ENCODE assay signal across 13 mouse cellular contexts in genomic region chr3:89332476-89332875, GRCm38 (mm10). TPM values are rescaled to one million over a fixed set of nuclear protein-coding genes. Genes with fewer than 3 reads are reported as not detected.
DNase-seq lines count a peak whose midpoint lies in the region; ATAC-seq and TF ChIP-seq lines count a peak whose summit lies in the region.
"Had no signal": no experiment of that assay in that cellular context is flagged by ENCODE, and none has a peak within 500 bp of the region (broad histone marks: within the 10 kb centered on the region; RNA-seq: fewer than 3 reads in every experiment).

No protein-coding gene starts in this region.

- H3K4me2 ChIP-seq in neural tube, embryonic 12.5 days (replicated peaks) = peak overlapping the region; percentile 16; the same call in 1 of the 2 replicates
- H3K4me2 ChIP-seq in neural tube, embryonic 15.5 days = no peak overlapping the region
- no peak overlapping the region for H3K4me2 ChIP-seq in forebrain, embryonic 15.5 days (replicated peaks)

- ATAC-seq in neural tube, embryonic 12.5 days (ENCODE audit: low FRiP score, low read depth) = peak; percentile 10; the same call in 1 of the 2 replicates
- ATAC-seq in neural tube, embryonic 15.5 days (ENCODE audit: low FRiP score) = no peak
- ATAC-seq in forebrain, embryonic 15.5 days (replicated peaks) = peak; percentile 16
- ATAC-seq in granulocyte monocyte progenitor cell, adult 5-6 weeks (replicated peaks; ENCODE audit: poor library complexity, severe bottlenecking) = no peak

- no peaks in the 10 kb centered on the region for H3K9me3 ChIP-seq in neural tube, embryonic 12.5 days
- no peaks in the 10 kb centered on the region for H3K9me3 ChIP-seq in neural tube, embryonic 15.5 days (replicated peaks)
- H3K9me3 ChIP-seq in forebrain, embryonic 15.5 days = no peaks in the 10 kb centered on the region
- H3K9me3 ChIP-seq in limb, embryonic 10.5 days (replicated peaks) = no peaks in the 10 kb centered on the region

- no peak overlapping the region for H3K27ac ChIP-seq in neural tube, embryonic 12.5 days
- no peak overlapping the region for H3K27ac ChIP-seq in neural tube, embryonic 15.5 days (replicated peaks)
- peak overlapping the region; percentile 54 for H3K27ac ChIP-seq in forebrain, embryonic 15.5 days (replicated peaks)
- peak overlapping the region; percentile 15; the same call in 1 of the 2 replicates for H3K27ac ChIP-seq in limb, embryonic 10.5 days
- H3K27ac ChIP-seq in small intestine, adult 2 months (ENCODE audit: insufficient read depth, low read depth, low read length) = peak overlapping the region; percentile 86

- H3K4me3 ChIP-seq in neural tube, embryonic 12.5 days = no peak overlapping the region
- H3K4me3 ChIP-seq in neural tube, embryonic 15.5 days (replicated peaks) = no peak overlapping the region
- H3K4me3 ChIP-seq in forebrain, embryonic 15.5 days = no peak overlapping the region
- no peak overlapping the region for H3K4me3 ChIP-seq in limb, embryonic 10.5 days
- H3K4me3 ChIP-seq in small intestine, adult 2 months (ENCODE audit: low read depth, low read length) = peak overlapping the region; percentile 13; the same call in 1 of the 2 replicates
- H3K4me3 ChIP-seq in lung, adult 2 months (replicated peaks; ENCODE audit: extremely low read depth, low read depth, low read length) = no peak overlapping the region

- no peak for TF ChIP-seq POLR2A in small intestine, adult 2 months (IDR thresholded peaks at IDR 0.05; ENCODE audit: low read depth, low read length)
- TF ChIP-seq POLR2A in lung, adult 2 months (IDR thresholded peaks at IDR 0.05; ENCODE audit: borderline replicate concordance, extremely low read depth, low read depth, low read length) = no peak

- peaks cover 16% of the 10 kb centered on the region for H3K36me3 ChIP-seq in neural tube, embryonic 12.5 days
- no peaks in the 10 kb centered on the region for H3K36me3 ChIP-seq in neural tube, embryonic 15.5 days
- H3K36me3 ChIP-seq in forebrain, embryonic 15.5 days = peaks cover 9% of the 10 kb centered on the region; the same call in 1 of the 2 replicates
- H3K36me3 ChIP-seq in limb, embryonic 10.5 days = peaks cover 36% of the 10 kb centered on the region
- peaks cover 5% of the 10 kb centered on the region; the same call in 1 of the 2 replicates for H3K36me3 ChIP-seq in small intestine, adult 2 months (ENCODE audit: control insufficient read depth, insufficient read depth, low read length)

- peaks cover 65% of the 10 kb centered on the region for H3K4me1 ChIP-seq in neural tube, embryonic 12.5 days
- peaks cover 46% of the 10 kb centered on the region for H3K4me1 ChIP-seq in neural tube, embryonic 15.5 days
- peaks cover 52% of the 10 kb centered on the region for H3K4me1 ChIP-seq in forebrain, embryonic 15.5 days
- peaks cover 86% of the 10 kb centered on the region for H3K4me1 ChIP-seq in limb, embryonic 10.5 days
- H3K4me1 ChIP-seq in small intestine, adult 2 months (ENCODE audit: control insufficient read depth, insufficient read depth, insufficient read length, low read length) = peaks cover 31% of the 10 kb centered on the region
- no peaks in the 10 kb centered on the region; the same call in 1 of the 2 replicates for H3K4me1 ChIP-seq in lung, adult 2 months (ENCODE audit: control insufficient read depth, insufficient read depth, low read length)

- DNase-seq in limb, embryonic 10.5 days (ENCODE audit: low spot score) = peak; percentile 34
- no peak for DNase-seq in lung, adult 2 months
- DNase-seq: adrenal gland, postnatal 14 days; cerebellum, adult 11 months; heart, adult 18-20 months; layer of hippocampus, adult 9-11 months had no signal

- H3K9ac ChIP-seq in neural tube, embryonic 12.5 days = 0 out of 2 replicates have a peak overlapping the region, but pooled peaks have one; percentile 8
- H3K9ac ChIP-seq in neural tube, embryonic 15.5 days (replicated peaks) = no peak overlapping the region
- H3K9ac ChIP-seq in forebrain, embryonic 15.5 days (replicated peaks) = no peak overlapping the region

- no peaks in the 10 kb centered on the region; the same call in 1 of the 2 replicates for H3K27me3 ChIP-seq in neural tube, embryonic 12.5 days (replicated peaks)
- H3K27me3 ChIP-seq in neural tube, embryonic 15.5 days (replicated peaks) = no peaks in the 10 kb centered on the region
- H3K27me3 ChIP-seq in forebrain, embryonic 15.5 days = no peaks in the 10 kb centered on the region
- H3K27me3 ChIP-seq in limb, embryonic 10.5 days (ENCODE audit: low read depth, poor library complexity, severe bottlenecking) = 0 out of 2 replicates have a peak, but pooled peaks cover 5% of the 10 kb centered on the region
- H3K27me3 ChIP-seq in small intestine, adult 2 months (ENCODE audit: control insufficient read depth, insufficient read depth, low read length) = no peaks in the 10 kb centered on the region

- WGBS in neural tube, embryonic 12.5 days = 29% methylated on average over 12 of the region's 12 CpGs
- 20% methylated on average over 12 of the region's 12 CpGs for WGBS in neural tube, embryonic 15.5 days
- WGBS in forebrain, embryonic 15.5 days = 19% methylated on average over 12 of the region's 12 CpGs
- 49% methylated on average over 12 of the region's 12 CpGs for WGBS in limb, embryonic 10.5 days
- 28% methylated on average over 12 of the region's 12 CpGs for WGBS in small intestine, adult 2 months
- WGBS in lung, adult 2 months = 52% methylated on average over 12 of the region's 12 CpGs

- TF ChIP-seq CTCF in small intestine, adult 2 months (IDR thresholded peaks at IDR 0.05; ENCODE audit: extremely low read depth, insufficient read length, insufficient replicate concordance, low read depth, low read length) = no peak
- TF ChIP-seq CTCF in lung, adult 2 months (IDR thresholded peaks at IDR 0.05; ENCODE audit: insufficient read depth, low read length) = no peak

RNA-seq across cellular contexts. Expression of gene Efna4, which starts 5.4 kb away (rescaled TPM):
- polyA plus RNA-seq in neural tube, embryonic 12.5 days (2016; fragmentation: Nextera tagmentation; extraction: Ambion mirVana) = 15.8 and 17.8 TPM in 2 replicates
- 3.0 and 5.9 TPM in 2 replicates for polyA plus RNA-seq in neural tube, embryonic 15.5 days (2015; fragmentation: Nextera tagmentation; extraction: Ambion mirVana)
- 14.4 and 15.7 TPM in 2 replicates for polyA plus RNA-seq in forebrain, embryonic 15.5 days (2015; fragmentation: Nextera tagmentation; extraction: Ambion mirVana)
- 47.4 and 53.4 TPM in 2 replicates for polyA plus RNA-seq in limb, embryonic 10.5 days (2016; fragmentation: Nextera tagmentation; extraction: Ambion mirVana)
- 11.6 and 20.0 TPM in 2 replicates for polyA plus RNA-seq in small intestine, adult 2 months (2012; rRNA removed)
- total RNA-seq in granulocyte monocyte progenitor cell, adult 5-6 weeks (2014; fragmentation: Nextera tagmentation) = 0.66 and 2.1 TPM in 2 replicates
- total RNA-seq in granulocyte monocyte progenitor cell, adult 5-6 weeks (2017) = not detected in 2 replicates
- 7.3 and 9.3 TPM in 2 replicates for polyA plus RNA-seq in lung, adult 2 months (2012; rRNA removed)
- total RNA-seq: liver, adult 2 months had no signal

RNA-seq across cellular contexts. Expression of gene Efna3, which starts 9.7 kb away (rescaled TPM):
- polyA plus RNA-seq in neural tube, embryonic 12.5 days (2016; fragmentation: Nextera tagmentation; extraction: Ambion mirVana) = 51.3 and 54.7 TPM in 2 replicates
- polyA plus RNA-seq in neural tube, embryonic 15.5 days (2015; fragmentation: Nextera tagmentation; extraction: Ambion mirVana) = 95.8 and 107 TPM in 2 replicates
- polyA plus RNA-seq in forebrain, embryonic 15.5 days (2015; fragmentation: Nextera tagmentation; extraction: Ambion mirVana) = 41.0 and 42.5 TPM in 2 replicates
- 13.2 and 18.4 TPM in 2 replicates for polyA plus RNA-seq in limb, embryonic 10.5 days (2016; fragmentation: Nextera tagmentation; extraction: Ambion mirVana)
- 3.9 and 7.0 TPM in 2 replicates for polyA plus RNA-seq in small intestine, adult 2 months (2012; rRNA removed)
- not detected in 2 replicates for total RNA-seq in granulocyte monocyte progenitor cell, adult 5-6 weeks (2014; fragmentation: Nextera tagmentation)
- not detected in 2 replicates for total RNA-seq in granulocyte monocyte progenitor cell, adult 5-6 weeks (2017)
- 4.1 and 20.3 TPM in 2 replicates for polyA plus RNA-seq in lung, adult 2 months (2012; rRNA removed)
- total RNA-seq: heart, adult 18-20 months; liver, adult 2 months had no signal
- polyA plus RNA-seq: liver, adult 2 months had no signal

RNA-seq across cellular contexts. Expression of gene Adam15, which starts 17.3 kb away (rescaled TPM):
- 37.1 and 40.4 TPM in 2 replicates for polyA plus RNA-seq in neural tube, embryonic 12.5 days (2016; fragmentation: Nextera tagmentation; extraction: Ambion mirVana)
- polyA plus RNA-seq in neural tube, embryonic 15.5 days (2015; fragmentation: Nextera tagmentation; extraction: Ambion mirVana) = 69.9 and 71.9 TPM in 2 replicates
- 32.9 and 34.0 TPM in 2 replicates for polyA plus RNA-seq in forebrain, embryonic 15.5 days (2015; fragmentation: Nextera tagmentation; extraction: Ambion mirVana)
- polyA plus RNA-seq in limb, embryonic 10.5 days (2016; fragmentation: Nextera tagmentation; extraction: Ambion mirVana) = 29.4 TPM in 2 replicates
- 48.9 and 70.7 TPM in 2 replicates for polyA plus RNA-seq in small intestine, adult 2 months (2012; rRNA removed)
- 42.7 and 80.7 TPM in 2 replicates for total RNA-seq in granulocyte monocyte progenitor cell, adult 5-6 weeks (2014; fragmentation: Nextera tagmentation)
- 34.8 and 44.8 TPM in 2 replicates for total RNA-seq in granulocyte monocyte progenitor cell, adult 5-6 weeks (2017)
- 190 and 225 TPM in 2 replicates for polyA plus RNA-seq in lung, adult 2 months (2012; rRNA removed)

RNA-seq across cellular contexts. Expression of gene Dcst2, which starts 29.3 kb away (rescaled TPM):
- 0.10 and 0.17 TPM in 2 replicates for polyA plus RNA-seq in neural tube, embryonic 12.5 days (2016; fragmentation: Nextera tagmentation; extraction: Ambion mirVana)
- polyA plus RNA-seq in neural tube, embryonic 15.5 days (2015; fragmentation: Nextera tagmentation; extraction: Ambion mirVana) = 0.18 and 0.26 TPM in 2 replicates
- polyA plus RNA-seq in forebrain, embryonic 15.5 days (2015; fragmentation: Nextera tagmentation; extraction: Ambion mirVana) = 0.11 and 0.13 TPM in 2 replicates
- polyA plus RNA-seq in limb, embryonic 10.5 days (2016; fragmentation: Nextera tagmentation; extraction: Ambion mirVana) = 0.24 TPM in 1 of 2 replicates, not detected in the other
- polyA plus RNA-seq in small intestine, adult 2 months (2012; rRNA removed) = 0.93 and 1.2 TPM in 2 replicates
- not detected in 2 replicates for total RNA-seq in granulocyte monocyte progenitor cell, adult 5-6 weeks (2014; fragmentation: Nextera tagmentation)
- total RNA-seq in granulocyte monocyte progenitor cell, adult 5-6 weeks (2017) = not detected in 2 replicates
- polyA plus RNA-seq in lung, adult 2 months (2012; rRNA removed) = 0.28 and 0.31 TPM in 2 replicates
- total RNA-seq: heart, adult 18-20 months; liver, adult 2 months had no signal
- polyA plus RNA-seq: liver, adult 2 months; neural tube, embryonic 11.5 days had no signal

RNA-seq across cellular contexts. Expression of gene Dcst1, which starts 32.6 kb away (rescaled TPM):
- polyA plus RNA-seq in neural tube, embryonic 12.5 days (2016; fragmentation: Nextera tagmentation; extraction: Ambion mirVana) = 0.57 and 0.68 TPM in 2 replicates
- polyA plus RNA-seq in neural tube, embryonic 15.5 days (2015; fragmentation: Nextera tagmentation; extraction: Ambion mirVana) = 0.86 and 1.2 TPM in 2 replicates
- 0.51 and 0.89 TPM in 2 replicates for polyA plus RNA-seq in forebrain, embryonic 15.5 days (2015; fragmentation: Nextera tagmentation; extraction: Ambion mirVana)
- polyA plus RNA-seq in limb, embryonic 10.5 days (2016; fragmentation: Nextera tagmentation; extraction: Ambion mirVana) = 0.25 and 0.30 TPM in 2 replicates
- 2.0 and 9.1 TPM in 2 replicates for polyA plus RNA-seq in small intestine, adult 2 months (2012; rRNA removed)
- total RNA-seq in granulocyte monocyte progenitor cell, adult 5-6 weeks (2014; fragmentation: Nextera tagmentation) = not detected in 2 replicates
- not detected in 2 replicates for total RNA-seq in granulocyte monocyte progenitor cell, adult 5-6 weeks (2017)
- polyA plus RNA-seq in lung, adult 2 months (2012; rRNA removed) = 0.06 TPM in 1 of 2 replicates, not detected in the other
- total RNA-seq: heart, adult 18-20 months; liver, adult 2 months had no signal

Comparison
In these comparisons a context has a peak if more than half of its experiments do, and no peak if none do; other contexts are left out.
1. ATAC-seq: peak in neural tube, embryonic 12.5 days (single experiment) and forebrain, embryonic 15.5 days (single experiment); none in neural tube, embryonic 15.5 days (single experiment) and granulocyte monocyte progenitor cell, adult 5-6 weeks (single experiment).
2. H3K27ac ChIP-seq: peak in forebrain, embryonic 15.5 days (single experiment), limb, embryonic 10.5 days (single experiment) and small intestine, adult 2 months (single experiment); none in neural tube, embryonic 12.5 days (single experiment) and neural tube, embryonic 15.5 days (single experiment).